Mouse (Mus musculus) CH12.LX (cell line): ENCODE data around the gene Fmnl1. TPM values are rescaled to one million over a fixed set of nuclear protein-coding genes. Genes with fewer than 3 reads are reported as not detected.
"Not testable (repeated sequence)": the region's sequence is repeated elsewhere in the genome, so short reads cannot be mapped to it uniquely, and the experiment has no call there.

Source experiments
- DNase-seq: peaks from one replicate; pipeline ENCODE4 v3.0.0-alpha.2; 2013; ENCODE audit errors: extremely low read depth
- H3K27ac ChIP-seq: 2 replicates; pipeline ENCODE4 v1.5.1; 2012; ENCODE audit warnings: low read depth, mild to moderate bottlenecking, control low read depth, moderate library complexity; ENCODE audit not compliant: insufficient read depth
- H3K27me3 ChIP-seq: replicated peaks from 2 replicates; pipeline ENCODE3; 2012; ENCODE audit warnings: inconsistent platforms
- H3K36me3 ChIP-seq, 2 experiments: replicated peaks in 1 of 2; 2 replicates each; pipeline versions ENCODE3 to v1.6.1; 2012; ENCODE audit warnings: inconsistent platforms in 1 of 2, low read length in 1 of 2, mild to moderate bottlenecking in 1 of 2, mixed read lengths in 1 of 2, moderate library complexity in 1 of 2; ENCODE audit not compliant: control insufficient read depth in 1 of 2, insufficient read depth in 1 of 2
- H3K4me1 ChIP-seq, 2 experiments: 2 replicates each; pipeline ENCODE4 v1.6.1; 2012; ENCODE audit warnings: inconsistent platforms in 1 of 2, moderate library complexity in 1 of 2; ENCODE audit not compliant: insufficient read depth in 2 of 2, control insufficient read depth in 1 of 2
- H3K4me2 ChIP-seq: 2 replicates; pipeline ENCODE4 v1.6.1; 2012; ENCODE audit warnings: low read depth, mild to moderate bottlenecking, control low read depth; ENCODE audit not compliant: poor library complexity, insufficient read depth, severe bottlenecking
- H3K4me3 ChIP-seq, 3 experiments: fragments of 150-350 bp in 1 of 3; sonication (generic) in 1 of 3; replicated peaks in 1 of 3; 2 replicates each; pipeline versions ENCODE3 to v1.5.1; 2011 to 2012; ENCODE audit warnings: low read depth in 2 of 3, low read length in 2 of 3, mild to moderate bottlenecking in 2 of 3, moderate library complexity in 2 of 3, control low read depth in 1 of 3, improper control_type of control experiment in 1 of 3, inconsistent platforms in 1 of 3, mixed read lengths in 1 of 3; ENCODE audit not compliant: poor library complexity in 1 of 3
- H3K79me2 ChIP-seq: replicated peaks from 2 replicates; pipeline ENCODE4 v1.6.1; 2012; ENCODE audit warnings: mild to moderate bottlenecking, moderate library complexity; ENCODE audit not compliant: control insufficient read depth, poor library complexity, insufficient read depth, severe bottlenecking; ENCODE audit errors: extremely low read depth
- H3K9ac ChIP-seq: 2 replicates; pipeline ENCODE4 v1.6.1; 2012; ENCODE audit warnings: low read depth, mild to moderate bottlenecking, control low read depth, moderate library complexity; ENCODE audit not compliant: insufficient read depth
- H3K9me3 ChIP-seq: replicated peaks from 2 replicates; pipeline ENCODE3; 2012; ENCODE audit warnings: low read length, inconsistent platforms, mixed read lengths
- BHLHE40 ChIP-seq: IDR thresholded peaks from 2 replicates; pipeline ENCODE4 v1.6.1; 2011; ENCODE audit warnings: mild to moderate bottlenecking, low read depth, low read length, improper control_type of control experiment
- CHD1 ChIP-seq: IDR thresholded peaks from 2 replicates; pipeline ENCODE4 v1.6.1; 2012; ENCODE audit warnings: low read depth, low read length, improper control_type of control experiment, inconsistent platforms
- CTCF ChIP-seq, 2 experiments: IDR thresholded peaks in 1 of 2; conservative IDR thresholded peaks in 1 of 2; 2 replicates each; pipeline ENCODE4 v1.5.1; 2011 to 2012; ENCODE audit warnings: low read depth in 2 of 2, low read length in 2 of 2, improper control_type of control experiment in 1 of 2, inconsistent platforms in 1 of 2, mild to moderate bottlenecking in 1 of 2, moderate library complexity in 1 of 2
- E2F4 ChIP-seq: IDR thresholded peaks from 2 replicates; pipeline ENCODE4 v1.6.1; 2011; ENCODE audit warnings: low read depth, low read length, improper control_type of control experiment; ENCODE audit not compliant: insufficient replicate concordance
- ELF1 ChIP-seq: IDR thresholded peaks from 2 replicates; pipeline ENCODE4 v1.6.1; 2014; ENCODE audit warnings: low read depth, mild to moderate bottlenecking, inconsistent platforms, low read length, improper control_type of control experiment
- EP300 ChIP-seq: IDR thresholded peaks from 2 replicates; pipeline ENCODE4 v1.6.1; 2011; ENCODE audit warnings: low read length, improper control_type of control experiment
- IRF4 ChIP-seq: IDR thresholded peaks from 2 replicates; pipeline ENCODE4 v1.6.1; 2014; ENCODE audit warnings: low read depth, mild to moderate bottlenecking, inconsistent platforms, low read length, improper control_type of control experiment
- JUND ChIP-seq: conservative IDR thresholded peaks from 2 replicates; pipeline ENCODE4 v1.6.1; 2011; ENCODE audit warnings: low read depth, low read length, improper control_type of control experiment
- KAT2A ChIP-seq: IDR thresholded peaks from 2 replicates; pipeline ENCODE4 v1.6.1; 2012; ENCODE audit warnings: low read length, improper control_type of control experiment, inconsistent platforms; ENCODE audit not compliant: insufficient replicate concordance
- MEF2A ChIP-seq: IDR thresholded peaks from 2 replicates; pipeline ENCODE4 v1.6.1; 2014; ENCODE audit warnings: low read depth, mild to moderate bottlenecking, inconsistent platforms, low read length, improper control_type of control experiment, borderline replicate concordance
- MXI1 ChIP-seq: IDR thresholded peaks from 2 replicates; pipeline ENCODE4 v1.6.1; 2011; ENCODE audit warnings: mild to moderate bottlenecking, low read depth, low read length, improper control_type of control experiment
- MYC ChIP-seq: IDR thresholded peaks from 2 replicates; pipeline ENCODE4 v1.6.1; 2011; ENCODE audit warnings: low read depth, mild to moderate bottlenecking, improper control_type of control experiment, low read length
- NELFE ChIP-seq: IDR thresholded peaks from 2 replicates; pipeline ENCODE4 v1.6.1; 2011; ENCODE audit warnings: low read depth, low read length, improper control_type of control experiment
- POLR2A ChIP-seq: IDR thresholded peaks from 2 replicates; pipeline ENCODE4 v1.6.1; 2011; ENCODE audit warnings: low read depth, mild to moderate bottlenecking, improper control_type of control experiment, low read length
- RCOR1 ChIP-seq: conservative IDR thresholded peaks from 2 replicates; pipeline ENCODE4 v1.6.1; 2012; ENCODE audit warnings: low read depth, mild to moderate bottlenecking, inconsistent platforms, low read length, improper control_type of control experiment
- SIN3A ChIP-seq: IDR thresholded peaks from 2 replicates; pipeline ENCODE4 v1.6.1; 2012; ENCODE audit warnings: low read length, improper control_type of control experiment, inconsistent platforms
- SMC3 ChIP-seq: IDR thresholded peaks from 2 replicates; pipeline ENCODE4 v1.6.1; 2011; ENCODE audit warnings: low read depth, low read length, improper control_type of control experiment
- UBTF ChIP-seq: IDR thresholded peaks from 2 replicates; pipeline ENCODE4 v1.6.1; 2012; ENCODE audit warnings: low read depth, mild to moderate bottlenecking, inconsistent platforms, low read length, improper control_type of control experiment, moderate library complexity
- USF2 ChIP-seq: conservative IDR thresholded peaks from 2 replicates; pipeline ENCODE4 v1.6.1; 2011; ENCODE audit warnings: low read depth, low read length, improper control_type of control experiment
- dilution Hi-C: fragments of 300-500 bp; cut with MboI; formaldehyde crosslinking; loops from 2 replicates; pipeline ENCODE4 v1.14.3; 2020; ENCODE audit warnings: low sequenced_read_pairs; ENCODE audit not compliant: extremely low pct_unique_long_range_greater_than_20kb, extremely low pct_ligation_motif_present
- in situ Hi-C: fragments of 300-500 bp; cut with MboI; formaldehyde crosslinking; loops from 3 replicates; pipeline ENCODE4 v1.14.3; 2019; ENCODE audit warnings: low sequenced_read_pairs, low pct_ligation_motif_present, low pct_unique_long_range_greater_than_20kb, mixed read lengths
- polyA plus RNA-seq: library from polyadenylated mRNA; unstranded; fragments of >175 nt; gene quantifications from 2 replicates; pipeline ENCODE4 v1.2.1, GENCODE M21; 2012; ENCODE audit warnings: low read depth; ENCODE audit not compliant: insufficient read length
- total RNA-seq, 2 experiments: library from RNA; depleted of rRNA; stranded (reverse); fragments of 300-350 nt in 1 of 2; fragments of >200 nt in 1 of 2; gene quantifications; 2 replicates each; pipeline ENCODE4 v1.2.3; 2012 to 2014

The Fmnl1 gene
- total and polyA plus RNA-seq, 3 experiments: 6.9 to 118 (median 35.0) TPM

DNA sequence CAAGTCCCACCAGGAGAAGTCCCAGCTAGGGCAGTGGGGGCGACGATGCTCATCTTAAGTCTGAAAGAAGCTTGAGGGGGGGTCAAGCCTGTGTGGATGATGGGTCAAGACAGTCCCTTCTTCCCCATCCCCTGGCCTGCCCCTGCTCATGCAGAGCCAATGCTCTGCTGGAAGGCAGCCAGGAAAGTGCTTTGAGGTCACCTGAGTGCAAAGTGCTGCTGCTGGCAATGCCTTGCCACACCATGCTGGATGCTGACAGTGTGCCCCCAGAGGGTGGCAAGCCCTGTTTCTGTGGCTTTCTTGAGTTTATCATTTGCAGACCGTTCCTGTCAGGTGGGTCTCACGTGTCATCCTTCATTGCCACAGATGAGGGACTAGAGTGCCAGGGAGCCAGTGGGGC is 49.1 kb downstream of the Fmnl1 start (continued):
- TF ChIP-seq CHD1: no peak
- no peak for TF ChIP-seq SMC3
- TF ChIP-seq, all 38 proteins: peak for 0

DNA sequence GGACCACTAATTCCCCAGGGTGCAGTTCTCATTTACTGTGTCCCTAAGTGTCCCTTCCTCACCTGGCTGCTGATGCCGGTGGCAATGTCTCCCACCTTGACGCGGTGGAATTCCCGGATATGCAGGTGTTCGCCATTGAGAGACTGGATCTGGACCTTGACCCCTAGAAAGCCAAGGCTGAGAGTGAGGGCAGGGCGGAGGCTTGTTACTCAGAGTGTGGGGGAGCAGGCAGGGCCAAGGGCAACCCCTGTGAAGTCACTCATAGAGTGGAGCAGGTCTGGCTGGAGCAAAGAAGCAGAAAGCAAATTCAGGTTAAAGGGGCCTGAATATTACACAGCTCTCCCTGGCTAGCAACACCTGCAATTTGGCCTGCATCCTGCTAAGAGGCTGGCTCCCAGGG is 50.5 kb downstream of the Fmnl1 start:
- H3K27ac ChIP-seq: no peak overlapping the region
- peaks cover 53 to 70% of the 10 kb centered on the region in 2 experiments for H3K36me3 ChIP-seq
- H3K4me2 ChIP-seq: no peak overlapping the region
- H3K9ac ChIP-seq: no peak overlapping the region
- TF ChIP-seq E2F4 (no peak), USF2 (no peak), IRF4 (no peak), EP300 (no peak), MXI1 (no peak), UBTF (no peak), SIN3A (no peak), MEF2A (no peak), ELF1 (no peak), KAT2A (no peak), POLR2A (no peak), RCOR1 (no peak), BHLHE40 (no peak), MYC (no peak), CTCF (conservative IDR thresholded peaks at IDR 0.05 in 1 of 2, IDR thresholded peaks at IDR 0.05 in 1 of 2; ENCODE audit: low read depth in 2 of 2, low read length in 2 of 2) (no peak), JUND (no peak), NELFE (no peak)
- H3K9me3 ChIP-seq: no peaks in the 10 kb centered on the region
- in situ Hi-C loops: no loop called here
- no peak overlapping the region for H3K4me3 ChIP-seq
- H3K4me1 ChIP-seq: peaks cover 0 to 17% of the 10 kb centered on the region in 2 experiments; a peak in 2 of 4 replicates
- dilution Hi-C loops: no loop called here
- no peaks in the 10 kb centered on the region for H3K79me2 ChIP-seq
- DNase-seq: no peak
- no peaks in the 10 kb centered on the region for H3K27me3 ChIP-seq

DNA sequence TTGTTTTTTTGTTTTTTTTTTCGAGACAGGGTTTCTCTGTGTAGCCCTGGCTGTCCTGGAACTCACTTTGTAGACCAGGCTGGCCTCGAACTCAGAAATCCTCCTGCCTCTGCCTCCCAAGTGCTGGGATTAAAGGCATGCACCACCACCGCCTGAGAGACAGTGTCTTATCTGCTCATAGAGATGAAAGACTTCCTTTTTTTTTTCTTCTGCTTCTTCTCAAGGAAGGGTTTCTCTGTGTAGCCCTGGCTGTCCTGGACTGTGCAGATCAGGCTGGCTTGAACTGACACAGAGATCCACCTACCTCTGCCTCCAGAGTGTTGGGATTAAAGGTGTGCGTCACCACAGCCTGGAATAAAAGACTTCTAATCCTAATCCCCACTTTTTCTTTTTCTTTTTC is 51.8 kb downstream of the Fmnl1 start:
- H3K9ac ChIP-seq, H3K27ac ChIP-seq, dilution Hi-C loops, in situ Hi-C loops, DNase-seq, H3K4me2 ChIP-seq, H3K79me2 ChIP-seq, H3K4me3 ChIP-seq, H3K9me3 ChIP-seq, H3K27me3 ChIP-seq: not testable (repeated sequence)
- Histone ChIP-seq H3K36me3 (peaks cover 66 to 83% of the 10 kb centered on the region in 2 experiments), H3K4me1 (peaks cover 0 to 20% of the 10 kb centered on the region in 2 experiments; a peak in 2 of 4 replicates)
